ENCODE assay signal across 9 mouse cellular contexts in the genomic region with DNA sequence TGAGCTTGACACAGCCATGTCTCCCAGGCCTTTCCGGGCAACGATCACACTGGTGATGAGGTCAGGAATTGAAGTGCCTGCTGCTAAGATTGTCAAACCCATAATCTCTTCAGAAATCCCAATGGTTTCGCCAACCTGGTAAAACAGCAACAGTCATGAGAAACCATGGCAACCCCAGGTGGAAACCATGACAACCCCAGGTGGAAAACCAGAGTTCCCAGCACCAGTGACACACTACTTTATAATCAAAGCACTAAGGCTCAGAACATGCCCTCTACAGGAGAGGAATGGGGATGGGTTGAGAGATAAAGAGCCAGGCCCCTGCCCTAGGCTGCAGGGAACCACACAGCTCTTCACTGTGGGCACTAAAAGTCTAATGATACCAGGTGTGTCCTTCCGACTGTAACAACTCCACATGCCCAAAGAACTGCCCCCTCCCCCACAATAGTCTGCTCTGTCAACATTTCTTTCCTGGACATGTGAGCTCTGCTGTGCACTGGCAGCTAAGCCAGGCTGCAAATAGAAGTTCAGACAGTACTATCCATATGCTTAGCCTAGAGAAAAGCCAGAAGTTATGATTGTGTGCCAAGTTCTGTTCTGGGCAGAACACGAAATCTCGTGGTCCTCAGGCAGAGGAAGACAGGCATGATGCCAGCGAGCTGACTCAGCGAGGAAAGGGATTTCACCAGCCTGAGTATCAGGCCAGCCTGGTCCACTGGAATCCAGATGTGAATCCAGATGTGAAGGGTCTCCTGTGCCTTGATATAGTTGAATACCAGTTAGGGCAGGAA. TPM values are rescaled to one million over a fixed set of nuclear protein-coding genes. Genes with fewer than 3 reads are reported as not detected.
DNase-seq lines count a peak whose midpoint lies in the region; ATAC-seq lines count a peak whose summit lies in the region.
"Had no signal": no experiment of that assay in that cellular context is flagged by ENCODE, and none has a peak within 500 bp of the region (broad histone marks: within the 10 kb centered on the region; RNA-seq: fewer than 3 reads in every experiment).

No protein-coding gene starts in this region.

- intact Hi-C loops in gastrocnemius, postnatal 14 days (cut with DNase I; ENCODE audit: low total_unique reads): no loop called here

- H3K4me3 ChIP-seq in embryonic facial prominence, embryonic 15.5 days (replicated peaks): no peak overlapping the region
- H3K4me3 ChIP-seq in liver, embryonic 13.5 days (replicated peaks): no peak overlapping the region
- no peak overlapping the region for H3K4me3 ChIP-seq in kidney, embryonic 15.5 days (replicated peaks)

- peak overlapping the region; percentile 66; the same call in 1 of the 2 replicates for H3K27ac ChIP-seq in embryonic facial prominence, embryonic 15.5 days (replicated peaks)
- no peak overlapping the region for H3K27ac ChIP-seq in liver, embryonic 13.5 days
- H3K27ac ChIP-seq in kidney, embryonic 15.5 days: no peak overlapping the region

- no peak overlapping the region for H3K9ac ChIP-seq in embryonic facial prominence, embryonic 15.5 days
- no peak overlapping the region for H3K9ac ChIP-seq in liver, embryonic 13.5 days
- H3K9ac ChIP-seq in kidney, embryonic 15.5 days: no peak overlapping the region

- 44% methylated on average over 8 of the region's 8 CpGs for WGBS in embryonic facial prominence, embryonic 15.5 days
- 70% methylated on average over 8 of the region's 8 CpGs for WGBS in liver, embryonic 13.5 days (ENCODE audit: insufficient replicate concordance)
- whole genome bisulfite sequencing in kidney, embryonic 15.5 days: 78% methylated on average over 8 of the region's 8 CpGs

- no peaks in the 10 kb centered on the region for H3K36me3 ChIP-seq in embryonic facial prominence, embryonic 15.5 days
- peaks cover 22% of the 10 kb centered on the region for H3K36me3 ChIP-seq in liver, embryonic 13.5 days
- no peaks in the 10 kb centered on the region for H3K36me3 ChIP-seq in kidney, embryonic 15.5 days

- peak; percentile 30 for DNase-seq in gastrocnemius, postnatal 10 days
- no peak for DNase-seq in gastrocnemius, postnatal 14 days
- peak; percentile 97 for DNase-seq in NIH3T3 (ENCODE audit: low read depth)
- peak; percentile 89 for DNase-seq in heart, postnatal 4 days
- no peak for DNase-seq in liver, embryonic 13.5 days
- no peak for DNase-seq in yolk sac, embryonic 10.5 days (ENCODE audit: low spot score)

- peak; percentile 56; the same call in 1 of the 2 replicates for ATAC-seq in embryonic facial prominence, embryonic 15.5 days (ENCODE audit: insufficient number of reproducible peaks, low FRiP score, low TSS enrichment, low read depth)
- peak; percentile 32 for ATAC-seq in liver, embryonic 13.5 days (ENCODE audit: low read depth)
- no peak for ATAC-seq in kidney, embryonic 15.5 days (replicated peaks; ENCODE audit: low FRiP score)

- H3K9me3 ChIP-seq in embryonic facial prominence, embryonic 15.5 days (replicated peaks): no peaks in the 10 kb centered on the region
- H3K9me3 ChIP-seq in liver, embryonic 13.5 days (replicated peaks): no peaks in the 10 kb centered on the region
- no peaks in the 10 kb centered on the region for H3K9me3 ChIP-seq in kidney, embryonic 15.5 days (replicated peaks)

- H3K4me2 ChIP-seq in embryonic facial prominence, embryonic 15.5 days (replicated peaks): no peak overlapping the region
- no peak overlapping the region for H3K4me2 ChIP-seq in liver, embryonic 13.5 days
- H3K4me2 ChIP-seq in kidney, embryonic 15.5 days: no peak overlapping the region

- peaks cover 13% of the 10 kb centered on the region for H3K4me1 ChIP-seq in embryonic facial prominence, embryonic 15.5 days
- H3K4me1 ChIP-seq in liver, embryonic 13.5 days (replicated peaks): peaks cover 17% of the 10 kb centered on the region
- H3K4me1 ChIP-seq in kidney, embryonic 15.5 days: no peaks in the 10 kb centered on the region

- no peaks in the 10 kb centered on the region for H3K27me3 ChIP-seq in embryonic facial prominence, embryonic 15.5 days
- no peaks in the 10 kb centered on the region for H3K27me3 ChIP-seq in liver, embryonic 13.5 days
- no peaks in the 10 kb centered on the region for H3K27me3 ChIP-seq in kidney, embryonic 15.5 days

RNA-seq across cellular contexts. Expression of gene Slc24a1, which starts 25.0 kb away (rescaled TPM):
- total RNA-seq in gastrocnemius, postnatal 10 days (2021): not detected
- total RNA-seq in gastrocnemius, postnatal 14 days (2021): under 1 TPM in 1 of 2 experiments, not detected in 1; 0.04 TPM
- 0.04 and 0.12 TPM in 2 replicates for polyA plus RNA-seq in embryonic facial prominence, embryonic 15.5 days (2015; fragmentation: Nextera tagmentation; extraction: Ambion mirVana)
- total RNA-seq in heart, postnatal 4 days (2021): under 1 TPM; 0.21 to 0.29 TPM
- polyA plus RNA-seq in liver, embryonic 13.5 days (2015; fragmentation: Nextera tagmentation; extraction: Ambion mirVana): 0.06 and 0.08 TPM in 2 replicates
- 0.03 and 0.06 TPM in 2 replicates for polyA plus RNA-seq in kidney, embryonic 15.5 days (2015; fragmentation: Nextera tagmentation; extraction: Ambion mirVana)
- polyA plus RNA-seq: small intestine, adult 2 months had no signal

RNA-seq across cellular contexts. Expression of gene Ints14, which starts 34.3 kb away (rescaled TPM):
- total RNA-seq in gastrocnemius, postnatal 10 days (2021): 10 to 100 TPM; 22.1 to 23.9 TPM
- total RNA-seq in gastrocnemius, postnatal 14 days (2021): 10 to 100 TPM; 21.7 to 23.4 TPM
- 44.5 and 45.2 TPM in 2 replicates for polyA plus RNA-seq in embryonic facial prominence, embryonic 15.5 days (2015; fragmentation: Nextera tagmentation; extraction: Ambion mirVana)
- 10 to 100 TPM; 28.0 to 28.2 TPM for total RNA-seq in heart, postnatal 4 days (2021)
- 29.9 and 34.9 TPM in 2 replicates for polyA plus RNA-seq in liver, embryonic 13.5 days (2015; fragmentation: Nextera tagmentation; extraction: Ambion mirVana)
- 57.7 and 59.7 TPM in 2 replicates for polyA plus RNA-seq in kidney, embryonic 15.5 days (2015; fragmentation: Nextera tagmentation; extraction: Ambion mirVana)

Comparison
In these comparisons a context has a peak if more than half of its experiments do, and no peak if none do; other contexts are left out.
1. DNase-seq: peak in gastrocnemius, postnatal 10 days (single experiment), NIH3T3 (single experiment) and heart, postnatal 4 days (single experiment); none in gastrocnemius, postnatal 14 days (single experiment), liver, embryonic 13.5 days (single experiment) and yolk sac, embryonic 10.5 days (single experiment).